Mouse (Mus musculus): ENCODE measurements around the gene Htra3.

Gene Htra3

DNA sequence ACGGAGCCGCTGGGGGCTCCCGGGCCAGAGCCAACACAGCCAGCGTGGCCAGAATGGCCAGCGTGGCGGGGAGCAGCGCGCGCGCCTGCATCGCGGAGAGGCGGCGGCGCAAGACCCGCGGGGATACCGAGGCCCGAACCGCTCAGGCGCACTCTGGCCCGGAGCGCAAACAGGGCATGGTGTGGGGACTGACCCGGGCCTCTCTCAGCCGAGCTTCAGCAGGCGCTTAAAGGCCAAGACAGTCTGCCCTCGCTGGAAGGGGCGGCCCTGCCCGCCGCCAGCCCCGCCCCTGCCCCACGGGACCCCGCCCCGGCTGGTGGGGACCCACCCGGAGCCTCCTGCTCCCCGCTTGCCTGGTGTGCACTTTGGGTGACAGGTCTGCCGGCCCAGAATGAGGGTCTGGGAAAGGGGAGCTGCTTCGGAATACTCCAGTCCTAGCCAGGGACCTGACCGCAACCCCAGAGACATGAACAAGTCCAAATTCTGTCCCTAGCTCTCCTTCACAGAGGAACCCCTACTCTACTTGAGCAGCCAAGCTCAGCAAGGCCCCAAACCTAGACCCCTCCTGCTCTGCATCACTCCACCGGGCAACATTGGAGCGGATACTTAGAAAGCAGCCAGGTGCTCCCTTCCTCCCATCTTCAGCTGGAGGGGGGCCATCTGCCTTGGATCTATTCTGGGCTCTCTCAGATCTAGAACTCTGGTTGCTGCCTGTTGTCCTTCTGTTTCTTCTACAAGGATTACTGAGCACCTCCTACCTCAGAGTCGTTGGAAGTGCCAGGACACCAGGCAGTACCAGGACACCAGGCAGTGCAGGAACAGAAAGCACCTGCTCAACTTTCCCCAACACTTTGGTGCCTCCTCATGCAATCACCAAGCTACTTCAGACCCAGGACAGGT is at the start of gene Htra3:
Gene Htra3, minus strand, starts transcription at position 527 of the 900 bp plus-strand sequence.
- DNase-seq (ENCODE audit: low read depth): no peak

DNA sequence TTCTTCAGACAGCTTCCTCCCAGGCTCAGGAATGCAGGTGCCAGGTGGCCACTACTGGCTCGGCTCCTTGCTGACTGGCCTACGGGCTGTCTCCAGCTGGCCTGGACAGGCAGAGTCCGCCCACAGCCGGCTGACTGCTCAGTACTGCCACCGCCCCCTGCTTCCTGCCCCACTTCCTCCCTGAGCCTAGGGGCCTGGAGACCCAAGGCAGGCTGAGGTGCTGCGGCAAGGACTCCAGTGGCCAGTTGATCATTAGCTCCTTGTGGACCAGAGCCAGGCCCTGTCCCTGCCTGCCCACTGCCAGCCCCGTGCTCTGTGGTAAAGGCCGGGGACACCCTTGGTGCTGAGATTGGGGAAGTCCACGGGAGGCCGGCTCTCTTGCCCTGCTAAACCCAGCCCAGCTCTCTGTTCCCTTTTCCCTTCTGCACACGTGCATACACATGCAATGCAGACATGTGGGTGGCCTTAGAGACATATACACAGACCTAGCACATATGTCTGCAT is 49.4 kb upstream of the Htra3 start:
- DNase-seq (ENCODE audit: low read depth): peak; percentile 60

DNA sequence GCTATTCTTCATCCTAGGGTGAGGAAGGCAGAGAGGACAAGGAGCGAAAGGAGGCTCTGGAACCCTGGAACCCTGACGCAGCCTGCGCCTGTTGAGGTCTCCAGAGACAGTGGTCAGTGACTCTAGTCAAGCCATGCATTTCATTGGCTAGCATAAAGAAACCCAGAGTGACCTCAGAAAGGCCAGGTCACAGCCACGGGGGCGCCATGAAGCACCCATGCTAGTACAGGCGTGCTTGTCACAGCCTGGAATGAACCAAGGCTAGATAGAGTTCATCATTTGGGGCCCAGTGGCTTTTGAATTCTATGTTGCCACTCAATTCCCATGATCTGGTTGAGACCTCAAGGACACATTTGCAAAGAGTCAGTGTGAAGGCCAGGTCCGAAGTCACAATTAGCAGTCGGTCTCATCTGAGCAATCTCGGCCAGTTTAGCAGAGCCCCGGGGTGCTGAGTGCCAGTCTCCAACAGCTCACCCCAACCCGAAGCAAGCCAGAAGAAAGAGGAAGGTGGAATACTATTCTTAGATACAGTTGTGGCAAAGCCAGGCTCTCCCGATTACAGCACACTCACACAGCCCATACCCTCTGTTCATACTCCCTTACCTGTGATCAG is 48.9 kb upstream of the Htra3 start:
- DNase-seq (ENCODE audit: low read depth): no peak

DNA sequence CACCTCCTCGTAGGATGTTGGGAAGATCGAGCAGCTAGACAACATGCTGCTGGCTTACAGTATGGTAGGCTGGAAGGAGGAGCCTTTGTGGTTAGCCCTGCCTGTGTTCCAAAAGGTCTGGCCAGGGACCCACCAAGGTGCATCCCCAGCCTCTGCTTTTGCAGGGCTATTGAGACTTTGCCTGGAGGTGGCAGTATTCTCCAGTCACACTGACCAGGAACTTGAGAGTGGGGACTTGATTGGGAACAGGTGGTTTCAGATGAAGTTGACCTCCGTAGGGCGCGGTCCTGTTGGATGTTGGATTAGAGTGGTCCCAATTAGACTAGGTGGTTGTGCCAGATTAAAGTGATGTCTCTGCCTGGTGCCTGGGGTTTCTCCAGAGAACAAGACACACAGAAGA is 47.9 kb upstream of the Htra3 start:
- no peak for DNase-seq (ENCODE audit: low read depth)

DNA sequence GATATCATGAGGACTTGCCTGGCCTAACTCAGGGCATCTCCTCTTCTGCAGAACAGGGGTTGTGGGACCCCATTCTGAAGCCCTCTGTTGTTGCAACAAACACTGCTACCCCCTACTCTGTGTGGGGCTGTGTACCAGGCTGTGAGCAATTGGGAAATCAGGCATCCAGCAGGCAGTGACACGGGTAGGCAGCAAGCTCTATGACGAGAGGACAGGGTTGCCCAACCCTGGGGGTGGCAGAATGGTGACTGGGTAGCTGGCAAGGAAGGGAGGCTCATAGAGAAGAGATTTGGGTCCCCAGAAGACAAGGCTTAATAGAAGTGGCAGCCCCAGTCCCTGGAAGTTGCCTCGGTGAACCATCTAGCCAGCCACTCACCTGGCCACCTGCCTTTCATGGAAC is 46.3 kb upstream of the Htra3 start:
- no peak for DNase-seq (ENCODE audit: low read depth)

DNA sequence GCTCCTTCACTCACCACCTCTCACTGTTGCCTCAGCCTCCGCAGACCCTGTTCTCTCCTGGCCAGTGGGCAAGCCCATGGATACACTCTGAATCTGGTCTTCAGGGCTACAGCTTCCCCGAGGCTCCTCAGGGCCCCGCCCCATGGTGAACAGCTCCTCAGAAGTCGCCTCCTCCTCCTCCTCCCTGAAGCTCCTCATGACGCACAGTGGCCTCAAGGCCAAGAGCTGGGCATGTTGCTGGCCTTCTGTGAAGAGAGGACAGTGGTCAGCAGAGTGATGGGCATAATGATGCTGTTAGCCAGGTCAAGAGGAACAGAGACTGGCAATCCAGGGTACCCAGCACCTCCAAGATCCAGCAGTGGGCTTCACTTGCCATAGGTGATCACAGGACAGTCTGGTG is 44.3 kb upstream of the Htra3 start:
- DNase-seq (ENCODE audit: low read depth): no peak

DNA sequence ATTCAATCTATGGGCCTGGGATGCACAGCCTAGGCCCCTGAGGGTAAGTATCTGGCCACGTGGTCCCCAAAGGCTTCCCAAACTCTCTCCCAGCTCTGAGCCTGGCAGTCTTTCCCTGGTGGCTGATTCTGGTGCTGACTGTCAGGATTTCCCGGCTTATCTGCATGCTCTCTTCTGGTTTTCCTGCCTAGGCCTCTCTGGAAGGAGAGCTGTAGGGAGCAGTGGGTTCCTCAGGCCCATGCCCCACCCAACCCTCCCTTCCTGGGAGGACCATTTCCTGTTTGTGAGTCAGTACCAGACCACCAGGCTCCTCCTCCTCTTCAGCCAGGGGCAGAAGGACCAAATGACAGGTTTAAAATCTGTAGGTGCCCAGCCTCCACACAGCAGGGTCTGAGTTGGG is 43.1 kb upstream of the Htra3 start:
- DNase-seq (ENCODE audit: low read depth): no peak

DNA sequence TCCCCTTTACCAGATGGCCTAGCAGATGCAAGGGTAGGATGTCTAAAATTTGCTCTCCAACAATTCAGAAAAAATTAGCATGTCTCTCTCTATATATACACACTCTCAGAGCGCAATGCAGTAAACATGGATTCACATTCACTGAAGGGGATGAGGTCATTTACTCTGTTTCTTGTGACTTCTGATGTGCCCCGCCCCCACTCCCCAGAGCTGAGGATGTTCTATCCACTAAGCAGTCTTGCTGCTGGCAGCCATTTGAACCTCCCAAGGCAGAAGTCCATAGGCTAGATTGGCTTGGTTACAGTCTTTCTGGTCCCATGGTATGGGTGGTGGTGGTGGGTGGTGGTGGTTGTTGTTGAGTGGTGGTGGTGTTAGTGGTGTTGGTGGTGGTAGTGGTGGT is 42.4 kb upstream of the Htra3 start:
- no peak for DNase-seq (ENCODE audit: low read depth)

DNA sequence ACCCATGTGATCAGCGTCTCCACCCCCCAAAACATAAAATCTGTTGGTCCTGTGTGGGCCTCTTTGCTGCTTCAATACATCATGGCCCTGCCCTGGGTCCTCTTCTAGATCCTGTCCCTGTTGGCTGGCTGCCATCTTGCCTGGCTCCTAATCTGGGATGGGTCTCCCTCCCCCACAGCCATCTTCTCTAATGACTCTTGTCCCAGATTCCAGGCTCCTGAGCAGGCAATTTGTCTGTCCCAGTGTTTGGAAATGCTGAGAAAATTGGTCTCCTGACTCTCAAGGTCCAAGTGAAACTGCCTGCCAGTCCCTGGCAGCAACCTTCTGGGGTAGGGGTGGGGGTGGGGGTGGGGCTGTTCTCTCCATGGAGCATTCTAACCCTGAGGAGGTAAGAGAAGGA is 40.3 kb upstream of the Htra3 start:
- no peak for DNase-seq (ENCODE audit: low read depth)

DNA sequence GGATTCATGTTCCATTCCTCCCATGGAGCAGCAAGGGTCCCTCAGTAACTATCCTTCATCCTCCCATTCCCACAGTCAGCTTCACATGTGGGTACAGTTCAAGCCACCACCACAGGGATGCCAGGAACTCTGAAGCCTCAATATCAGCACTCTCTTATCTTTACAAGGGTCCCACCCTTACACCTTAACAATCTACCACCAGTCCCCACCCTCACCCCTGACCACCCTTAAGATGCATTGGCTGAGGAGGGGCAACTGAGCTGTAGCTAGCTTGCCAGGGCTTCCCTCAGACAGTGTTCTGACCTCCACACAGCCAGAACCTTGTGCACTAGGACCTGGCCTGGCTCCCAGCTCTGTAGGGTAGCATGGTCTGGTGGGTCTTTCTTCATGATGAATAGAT is 39.8 kb upstream of the Htra3 start:
- no peak for DNase-seq (ENCODE audit: low read depth)

DNA sequence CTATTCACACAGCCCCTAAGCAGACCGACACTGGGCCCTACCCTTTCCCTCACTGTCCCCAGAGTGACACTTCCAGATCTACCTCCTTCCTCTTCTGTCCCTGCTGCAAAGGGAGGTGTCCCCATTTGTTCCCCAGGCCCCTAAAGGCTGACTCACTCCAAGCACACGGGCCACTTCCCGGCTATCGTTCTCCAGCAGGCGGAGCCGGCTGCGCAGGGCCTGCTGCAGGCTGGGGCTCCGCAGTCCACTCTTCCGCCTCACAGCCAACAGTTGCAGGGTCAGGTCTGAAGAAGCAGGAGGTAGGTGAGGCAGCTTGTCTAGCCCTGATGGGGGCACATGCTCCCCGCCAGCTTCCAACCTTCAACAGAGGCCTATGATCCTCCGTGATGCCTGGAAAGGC is 39.2 kb upstream of the Htra3 start:
- DNase-seq (ENCODE audit: low read depth): no peak

DNA sequence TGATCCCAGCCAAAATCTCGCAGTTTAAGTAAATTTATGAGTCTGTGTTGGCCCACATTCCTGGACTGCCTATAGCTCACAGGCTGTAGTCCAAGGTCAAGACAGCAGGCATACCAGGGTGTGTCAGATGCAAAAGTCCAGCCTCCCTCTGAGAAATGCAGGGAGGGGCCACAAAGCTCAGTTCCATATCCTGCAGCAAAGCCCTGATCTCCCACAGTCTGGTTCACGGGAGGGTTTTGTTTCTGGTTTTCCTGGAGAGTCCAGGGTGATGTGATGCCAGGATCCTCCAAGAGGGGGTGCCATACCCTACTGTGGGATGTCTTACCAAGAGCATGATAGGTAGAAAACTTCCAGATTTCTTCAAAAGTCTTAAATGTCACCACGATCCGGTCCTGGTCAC is 38.4 kb upstream of the Htra3 start:
- peak; percentile 23 for DNase-seq (ENCODE audit: low read depth)

DNA sequence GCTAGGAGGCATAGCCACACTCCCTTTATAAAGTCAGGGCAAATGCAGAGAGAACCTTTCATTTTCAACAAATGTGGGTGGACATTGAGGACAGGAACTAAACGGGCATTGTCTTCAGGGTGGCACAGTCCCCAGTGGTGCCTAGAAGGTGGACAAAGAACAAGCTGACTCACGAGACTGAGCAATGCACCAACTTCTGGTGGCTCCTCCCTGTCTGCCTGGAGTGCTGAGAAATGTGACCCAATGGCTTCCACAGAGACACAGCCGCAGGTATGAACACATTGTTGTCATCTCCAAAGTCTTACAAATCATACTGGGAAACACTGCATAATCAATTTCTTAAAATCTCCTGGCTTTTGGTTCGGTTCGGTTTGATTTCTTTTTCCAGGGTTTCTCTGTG is 37.9 kb upstream of the Htra3 start:
- DNase-seq (ENCODE audit: low read depth): no peak

DNA sequence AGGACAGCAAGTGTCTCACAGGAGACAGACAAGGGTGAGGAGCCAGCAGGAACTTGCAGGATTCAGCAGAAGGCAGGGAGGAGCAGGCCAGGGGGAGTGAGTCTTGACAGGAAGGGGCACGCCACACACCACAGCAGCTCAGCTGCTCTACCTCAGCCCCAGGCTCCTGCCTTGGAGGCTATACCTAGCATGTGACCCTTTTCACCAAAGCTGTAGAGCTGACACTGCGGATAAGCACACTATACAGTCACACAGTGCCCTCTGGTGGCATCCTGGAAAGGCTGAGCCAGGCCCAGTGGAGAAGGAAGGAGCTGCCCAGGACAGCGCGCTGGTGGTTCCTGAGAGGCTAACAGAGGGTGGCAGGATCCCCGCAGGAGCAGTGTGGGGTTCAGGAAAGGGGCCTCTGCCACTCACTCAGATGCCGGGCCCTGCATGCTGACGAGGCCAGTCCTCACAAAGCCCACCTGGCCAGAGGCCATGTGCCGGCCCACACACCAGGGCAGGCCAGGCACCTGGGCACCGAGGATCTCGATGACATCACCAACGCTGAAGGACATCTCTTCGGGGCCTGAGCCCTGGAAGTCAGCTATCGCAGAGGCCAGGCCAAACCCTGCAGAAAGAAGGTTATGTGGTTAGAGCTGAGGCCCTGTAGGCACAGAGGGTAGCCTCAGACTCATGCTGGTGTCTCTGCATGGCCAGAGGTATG is 34.2 kb upstream of the Htra3 start:
- peak; percentile 61 for DNase-seq (ENCODE audit: low read depth)

DNA sequence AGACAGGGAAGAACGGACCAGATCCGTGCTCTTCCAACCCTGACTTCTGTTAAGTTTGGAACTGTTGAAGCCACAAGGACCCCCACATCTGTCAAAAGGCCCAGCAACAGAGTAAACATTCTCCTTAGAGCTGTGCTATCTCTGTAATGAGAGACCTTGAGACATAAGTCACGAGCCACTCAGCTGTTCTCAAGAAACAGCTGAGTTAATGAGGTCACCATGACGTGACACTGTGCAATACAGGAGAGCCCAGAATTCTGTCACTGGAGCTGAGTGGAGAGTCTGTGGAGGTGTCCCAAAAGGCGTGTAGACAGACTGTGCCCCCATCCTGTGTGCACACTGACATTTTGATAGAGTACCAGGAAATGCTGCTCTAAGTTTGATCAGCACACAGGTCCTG is 32.9 kb upstream of the Htra3 start:
- DNase-seq (ENCODE audit: low read depth): no peak

DNA sequence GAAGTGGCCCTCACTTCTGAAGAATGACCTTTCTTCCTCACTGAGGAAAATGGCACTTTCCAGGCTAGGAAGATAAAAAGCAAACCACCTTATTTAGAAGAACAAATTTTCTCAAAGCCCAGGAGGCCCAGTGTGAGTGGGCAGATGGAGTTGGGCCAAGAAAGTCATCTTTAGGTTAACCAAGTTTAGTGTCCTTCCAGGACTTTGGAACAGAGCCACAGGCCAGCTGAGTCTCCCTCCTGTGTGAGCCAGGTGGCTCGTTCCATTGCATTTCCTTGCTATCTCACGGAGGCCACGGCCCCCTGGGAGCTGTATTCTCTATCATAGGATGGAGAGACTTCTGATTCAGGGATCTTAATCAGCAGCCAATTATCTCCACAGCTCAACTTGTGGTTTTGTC is 31.3 kb upstream of the Htra3 start:
- no peak for DNase-seq (ENCODE audit: low read depth)

DNA sequence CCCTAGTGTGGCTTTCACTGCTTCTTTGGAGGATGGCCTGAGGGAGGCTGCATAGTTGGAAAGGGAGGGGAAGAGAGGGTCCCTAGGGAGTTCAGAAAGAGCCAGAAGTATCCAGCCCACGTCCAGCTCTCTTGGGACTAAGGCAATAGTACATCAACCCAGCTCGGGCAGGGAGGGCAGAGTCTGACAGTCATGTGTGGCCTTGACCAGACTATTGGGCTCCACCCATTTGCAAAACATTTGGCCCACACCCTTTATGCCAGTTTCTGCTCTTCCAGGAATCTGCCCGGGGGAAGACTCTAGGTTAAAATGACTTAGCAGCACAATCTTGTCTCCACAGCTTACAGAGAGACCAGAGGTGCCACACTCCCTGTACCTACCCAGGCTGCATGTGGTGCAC is 30.9 kb upstream of the Htra3 start:
- no peak for DNase-seq (ENCODE audit: low read depth)

DNA sequence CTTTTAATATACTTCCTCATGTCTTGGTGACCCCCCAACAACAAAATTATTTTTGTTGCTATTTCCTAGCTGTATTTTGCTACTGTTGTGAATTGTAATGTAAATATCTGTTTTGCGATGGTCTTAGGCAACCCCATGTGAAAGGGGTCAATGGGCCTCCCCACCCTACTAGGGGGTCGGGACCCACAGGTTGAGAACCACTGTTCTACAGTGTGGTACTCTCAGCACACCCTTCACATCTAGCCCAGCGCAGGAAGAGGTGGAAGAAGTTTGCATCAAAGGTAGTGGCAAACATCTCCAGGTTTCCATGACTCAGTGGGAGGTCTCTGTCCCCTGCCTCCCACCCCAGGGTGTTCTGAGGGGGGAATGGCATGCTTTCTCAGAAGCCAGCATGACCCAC is 25.8 kb upstream of the Htra3 start:
- DNase-seq (ENCODE audit: low read depth): no peak

DNA sequence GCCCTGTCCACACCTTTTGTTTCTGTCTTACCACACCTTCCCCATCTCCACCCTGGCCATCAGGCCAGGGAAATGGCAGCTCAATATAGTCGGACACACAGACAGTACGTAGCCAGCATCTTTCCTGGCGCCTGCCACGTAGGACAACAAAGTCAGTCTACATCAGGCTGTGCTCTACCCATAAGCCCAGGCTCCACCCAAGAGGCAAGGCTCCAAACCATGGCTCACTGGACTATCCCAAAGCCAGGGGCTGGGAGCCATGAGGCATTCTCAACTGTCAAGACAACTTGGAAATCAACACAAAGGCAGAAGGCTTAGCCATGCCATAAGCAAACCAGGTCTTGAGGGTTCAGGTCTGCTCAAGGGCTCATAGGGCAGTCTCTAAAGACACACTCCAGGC is 24.2 kb upstream of the Htra3 start:
- no peak for DNase-seq (ENCODE audit: low read depth)

DNA sequence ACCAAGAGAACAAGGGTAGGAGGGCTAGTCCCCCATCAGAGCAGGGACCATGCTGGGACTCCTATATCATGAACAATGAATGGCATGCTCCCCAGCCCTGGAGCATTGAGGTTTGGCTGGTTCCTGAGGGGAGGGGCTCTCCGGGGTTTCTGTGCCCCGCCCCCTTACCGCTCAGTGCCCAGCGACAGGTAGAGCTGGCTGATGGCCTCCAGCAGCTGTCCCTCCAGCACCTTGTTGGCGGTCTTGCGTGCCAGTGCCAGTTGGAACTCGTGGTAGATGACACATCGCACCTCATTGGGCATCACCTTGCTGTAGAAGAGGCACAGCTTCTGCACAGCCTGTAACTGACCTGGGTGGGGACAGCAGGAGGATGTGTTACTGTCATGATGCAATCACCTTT is 23.6 kb upstream of the Htra3 start:
- DNase-seq (ENCODE audit: low read depth): no peak

DNA sequence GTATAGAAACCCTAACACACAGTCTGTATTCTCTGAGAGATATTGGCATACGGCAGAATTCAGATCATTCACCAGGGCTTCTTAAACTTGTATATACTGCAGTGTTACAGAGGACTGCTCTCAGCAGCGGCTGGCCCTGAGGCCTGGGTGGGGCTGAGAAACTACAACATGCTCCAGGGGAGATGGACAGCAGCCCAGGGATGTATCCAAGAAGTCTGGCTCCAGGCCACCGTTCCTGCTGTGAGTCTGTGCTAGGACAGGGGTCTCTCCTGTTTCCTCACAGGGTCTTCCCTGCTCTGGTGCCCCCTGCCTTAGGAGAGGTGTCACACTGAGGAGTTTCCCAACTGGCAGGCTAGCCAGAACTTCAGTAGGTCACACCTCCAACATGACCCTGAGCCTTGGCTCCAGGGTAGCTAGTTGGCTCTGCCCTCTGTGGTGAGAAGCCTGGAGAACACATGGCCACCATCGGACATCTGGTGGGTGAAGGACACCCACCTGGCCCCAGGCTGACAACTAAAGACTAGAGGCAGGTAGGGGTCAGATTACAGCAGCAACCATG is 23.1 kb upstream of the Htra3 start:
- no peak for DNase-seq (ENCODE audit: low read depth)

DNA sequence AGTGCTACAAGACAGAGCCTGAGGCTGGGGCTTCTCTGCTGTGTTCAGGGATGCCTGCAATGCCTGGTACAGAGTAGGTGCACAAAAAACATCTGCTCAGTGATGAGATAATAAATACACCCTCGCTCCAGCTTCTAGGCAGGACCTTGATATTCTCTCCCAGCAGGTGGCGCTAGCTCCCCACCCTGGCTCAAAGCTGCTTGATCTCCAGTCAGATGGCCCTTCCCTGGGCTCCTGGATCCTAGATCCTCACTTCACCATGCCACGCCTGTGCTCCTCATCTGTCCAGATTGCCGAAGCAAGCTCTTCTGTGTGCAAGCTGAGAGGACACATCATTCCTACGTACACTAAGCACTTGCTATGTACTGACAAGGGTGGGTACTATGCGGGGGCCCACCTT is 21.5 kb upstream of the Htra3 start:
- peak; percentile 57 for DNase-seq (ENCODE audit: low read depth)

DNA sequence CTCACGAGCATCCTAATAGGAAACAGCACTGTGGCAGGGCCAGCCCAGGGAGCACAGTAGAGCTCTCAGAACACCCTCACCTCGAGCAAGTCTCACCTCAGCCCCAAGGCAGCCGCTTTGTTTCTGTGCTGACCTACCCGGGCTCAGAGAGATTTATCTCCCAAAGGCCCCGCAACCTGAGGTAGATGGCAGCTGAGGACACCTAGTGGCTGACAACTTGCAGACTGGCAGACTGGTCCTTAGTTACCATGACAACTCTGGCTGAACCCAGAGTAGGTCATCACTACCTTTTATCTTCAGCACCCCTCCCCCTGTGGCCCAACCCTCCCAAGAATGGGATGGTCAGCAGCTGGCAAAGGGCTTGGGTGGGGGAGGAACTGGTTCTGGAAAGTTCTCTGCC is 16.2 kb upstream of the Htra3 start:
- peak; percentile 10 for DNase-seq (ENCODE audit: low read depth)

Measured in induced T-regulatory cell, adult 2 months (primary cell).